In genomic region chr7:141501820-141502555, GRCm38 (mm10) we compare ENCODE assay signal across 17 mouse cellular contexts. TPM values are rescaled to one million over a fixed set of nuclear protein-coding genes. Genes with fewer than 3 reads are reported as not detected.
DNase-seq lines count a peak whose midpoint lies in the region; ATAC-seq and TF ChIP-seq lines count a peak whose summit lies in the region.
"Had no signal": no experiment of that assay in that cellular context is flagged by ENCODE, and none has a peak within 500 bp of the region (broad histone marks: within the 10 kb centered on the region; RNA-seq: fewer than 3 reads in every experiment).

No protein-coding gene starts in this region.

- H3K27me3 ChIP-seq in midbrain, postnatal 0 days (ENCODE audit: insufficient read depth, low read length): no peaks in the 10 kb centered on the region
- no peaks in the 10 kb centered on the region for H3K27me3 ChIP-seq in midbrain, embryonic 15.5 days (replicated peaks)
- H3K27me3 ChIP-seq: embryonic facial prominence, embryonic 15.5 days; forebrain, embryonic 13.5 days; intestine, embryonic 15.5 days; neural tube, embryonic 13.5 days had no signal

- no peak overlapping the region for H3K4me3 ChIP-seq in midbrain, postnatal 0 days (ENCODE audit: low read depth, low read length)
- H3K4me3 ChIP-seq in midbrain, embryonic 15.5 days: no peak overlapping the region
- H3K4me3 ChIP-seq: embryonic facial prominence, embryonic 15.5 days; forebrain, embryonic 13.5 days; heart, adult 2 months; intestine, embryonic 15.5 days; limb, embryonic 10.5 days; midbrain, embryonic 10.5 days; neural tube, embryonic 13.5 days had no signal

- no peaks in the 10 kb centered on the region for H3K4me1 ChIP-seq in midbrain, postnatal 0 days (ENCODE audit: insufficient read depth, low read length)
- no peaks in the 10 kb centered on the region for H3K4me1 ChIP-seq in midbrain, embryonic 15.5 days
- H3K4me1 ChIP-seq: embryonic facial prominence, embryonic 15.5 days; forebrain, embryonic 13.5 days; limb, embryonic 10.5 days; neural tube, embryonic 13.5 days had no signal

- H3K4me2 ChIP-seq in midbrain, postnatal 0 days (ENCODE audit: low read depth, low read length, poor library complexity, severe bottlenecking): no peak overlapping the region
- no peak overlapping the region for H3K4me2 ChIP-seq in midbrain, embryonic 15.5 days
- H3K4me2 ChIP-seq: embryonic facial prominence, embryonic 15.5 days; forebrain, embryonic 13.5 days; intestine, embryonic 15.5 days; neural tube, embryonic 13.5 days had no signal

- no peak overlapping the region for H3K27ac ChIP-seq in midbrain, postnatal 0 days (ENCODE audit: low read depth, low read length)
- H3K27ac ChIP-seq in midbrain, embryonic 15.5 days: no peak overlapping the region
- H3K27ac ChIP-seq: embryonic facial prominence, embryonic 15.5 days; forebrain, embryonic 13.5 days; heart, adult 2 months; intestine, embryonic 15.5 days; limb, embryonic 10.5 days; midbrain, embryonic 10.5 days; neural tube, embryonic 13.5 days had no signal

- WGBS in midbrain, postnatal 0 days: 87% methylated on average over 7 of the region's 7 CpGs
- WGBS in midbrain, embryonic 15.5 days: 91% methylated on average over 7 of the region's 7 CpGs

- no peaks in the 10 kb centered on the region for H3K9me3 ChIP-seq in midbrain, postnatal 0 days (ENCODE audit: low read length)
- no peaks in the 10 kb centered on the region for H3K9me3 ChIP-seq in midbrain, embryonic 15.5 days
- H3K9me3 ChIP-seq: embryonic facial prominence, embryonic 15.5 days; forebrain, embryonic 13.5 days; intestine, embryonic 15.5 days; limb, embryonic 10.5 days; midbrain, embryonic 10.5 days; neural tube, embryonic 13.5 days had no signal

- intact Hi-C loops in left cerebral cortex, postnatal 25 days (cut with DNase I): no loop called here

- H3K9ac ChIP-seq in midbrain, postnatal 0 days (replicated peaks; ENCODE audit: low read length, poor library complexity, severe bottlenecking): no peak overlapping the region
- H3K9ac ChIP-seq in midbrain, embryonic 15.5 days: no peak overlapping the region
- H3K9ac ChIP-seq: embryonic facial prominence, embryonic 15.5 days; forebrain, embryonic 13.5 days; intestine, embryonic 15.5 days; neural tube, embryonic 13.5 days had no signal

- TF ChIP-seq CTCF in midbrain, postnatal 0 days (IDR thresholded peaks at IDR 0.05): no peak

- no peak for ATAC-seq in midbrain, postnatal 0 days (ENCODE audit: low FRiP score)
- no peak for ATAC-seq in midbrain, embryonic 15.5 days (replicated peaks)
- ATAC-seq: forebrain, embryonic 13.5 days; intestine, embryonic 15.5 days had no signal

- H3K36me3 ChIP-seq in midbrain, postnatal 0 days (ENCODE audit: insufficient read depth, low read length): peaks cover 24% of the 10 kb centered on the region
- H3K36me3 ChIP-seq in midbrain, embryonic 15.5 days (replicated peaks): peaks cover 5% of the 10 kb centered on the region; the same call in 1 of the 2 replicates
- H3K36me3 ChIP-seq: intestine, embryonic 15.5 days had no signal

- peak; percentile 67 for DNase-seq in cerebellum, adult 9-11 months
- no peak for DNase-seq in cerebellum, adult 11-12 months
- DNase-seq in midbrain, postnatal 0 days (ENCODE audit: low spot score): peak; percentile 28
- peak; percentile 66 to 81 for DNase-seq in adrenal gland, postnatal 36 days
- no peak for DNase-seq in left cerebral cortex, postnatal 25 days (ENCODE audit: low spot score in 2 of 2)
- DNase-seq in right cerebral cortex, postnatal 14 days: no peak
- DNase-seq: gastrocnemius, postnatal 14 days; heart, adult 2 months; kidney, postnatal 4 days; thymus, postnatal 4 days had no signal

RNA-seq across cellular contexts. Expression of gene Tspan4, which starts 26.9 kb away (rescaled TPM):
- 91.4 and 94.8 TPM in 2 replicates for total RNA-seq in midbrain, postnatal 0 days (2014; rRNA removed)
- 68.1 and 75.7 TPM in 2 replicates for polyA plus RNA-seq in midbrain, postnatal 0 days (2015; fragmentation: Nextera tagmentation; extraction: Ambion mirVana)
- polyA plus RNA-seq in midbrain, embryonic 15.5 days (2015; fragmentation: Nextera tagmentation; extraction: Ambion mirVana): 49.1 and 55.3 TPM in 2 replicates
- total RNA-seq in adrenal gland, postnatal 36 days (2021): 10 to 100 TPM; 89.1 to 94.4 TPM
- 10 to 100 TPM; 13.8 to 16.6 TPM for total RNA-seq in left cerebral cortex, postnatal 25 days (2021)

RNA-seq across cellular contexts. Expression of gene Polr2l, which starts 27.1 kb away (rescaled TPM):
- total RNA-seq in midbrain, postnatal 0 days (2014; rRNA removed): 27.0 and 28.9 TPM in 2 replicates
- polyA plus RNA-seq in midbrain, postnatal 0 days (2015; fragmentation: Nextera tagmentation; extraction: Ambion mirVana): 77.9 and 78.5 TPM in 2 replicates
- 82.4 and 83.8 TPM in 2 replicates for polyA plus RNA-seq in midbrain, embryonic 15.5 days (2015; fragmentation: Nextera tagmentation; extraction: Ambion mirVana)
- 100 to 1,000 TPM in 1 of 2 experiments, 10 to 100 TPM in 1; 99.8 to 134 TPM for total RNA-seq in adrenal gland, postnatal 36 days (2021)
- 10 to 100 TPM; 40.8 to 45.7 TPM for total RNA-seq in left cerebral cortex, postnatal 25 days (2021)

RNA-seq across cellular contexts. Expression of gene Cd151, which starts 34.8 kb away (rescaled TPM):
- 46.4 and 52.9 TPM in 2 replicates for total RNA-seq in midbrain, postnatal 0 days (2014; rRNA removed)
- 13.6 and 15.0 TPM in 2 replicates for polyA plus RNA-seq in midbrain, postnatal 0 days (2015; fragmentation: Nextera tagmentation; extraction: Ambion mirVana)
- 18.8 and 20.5 TPM in 2 replicates for polyA plus RNA-seq in midbrain, embryonic 15.5 days (2015; fragmentation: Nextera tagmentation; extraction: Ambion mirVana)
- 100 to 1,000 TPM; 331 to 418 TPM for total RNA-seq in adrenal gland, postnatal 36 days (2021)
- total RNA-seq in left cerebral cortex, postnatal 25 days (2021): 10 to 100 TPM; 25.3 to 29.6 TPM

RNA-seq across cellular contexts. Expression of gene Chid1, which starts 37.7 kb away (rescaled TPM):
- 35.4 and 42.8 TPM in 2 replicates for total RNA-seq in midbrain, postnatal 0 days (2014; rRNA removed)
- 47.5 and 55.4 TPM in 2 replicates for polyA plus RNA-seq in midbrain, postnatal 0 days (2015; fragmentation: Nextera tagmentation; extraction: Ambion mirVana)
- polyA plus RNA-seq in midbrain, embryonic 15.5 days (2015; fragmentation: Nextera tagmentation; extraction: Ambion mirVana): 44.1 and 44.6 TPM in 2 replicates
- 10 to 100 TPM; 57.4 to 58.5 TPM for total RNA-seq in adrenal gland, postnatal 36 days (2021)
- 10 to 100 TPM; 66.7 to 68.0 TPM for total RNA-seq in left cerebral cortex, postnatal 25 days (2021)

RNA-seq across cellular contexts. Expression of gene Cracr2b, which starts 41.1 kb away (rescaled TPM):
- total RNA-seq in midbrain, postnatal 0 days (2014; rRNA removed): 4.0 and 5.3 TPM in 2 replicates
- polyA plus RNA-seq in midbrain, postnatal 0 days (2015; fragmentation: Nextera tagmentation; extraction: Ambion mirVana): 5.3 and 5.9 TPM in 2 replicates
- 7.6 and 8.7 TPM in 2 replicates for polyA plus RNA-seq in midbrain, embryonic 15.5 days (2015; fragmentation: Nextera tagmentation; extraction: Ambion mirVana)
- total RNA-seq in adrenal gland, postnatal 36 days (2021): 10 to 100 TPM in 1 of 2 experiments, 1 to 10 TPM in 1; 9.5 to 13.1 TPM
- 1 to 10 TPM; 2.5 to 4.1 TPM for total RNA-seq in left cerebral cortex, postnatal 25 days (2021)

Comparison
In these comparisons a context has a peak if more than half of its experiments do, and no peak if none do; other contexts are left out.
1. DNase-seq: peak in cerebellum, adult 9-11 months (single experiment), midbrain, postnatal 0 days (single experiment) and adrenal gland, postnatal 36 days (2 of 2); none in cerebellum, adult 11-12 months (single experiment), left cerebral cortex, postnatal 25 days (0 of 2) and right cerebral cortex, postnatal 14 days (single experiment).